Mouse (Mus musculus): ENCODE measurements around the gene Gm29666. TPM values are rescaled to one million over a fixed set of nuclear protein-coding genes. Genes with fewer than 3 reads are reported as not detected.

The Gm29666 gene
- total RNA-seq (2021): under 1 TPM; 0.22 TPM

GRCm38 (mm10) chr15:84919938-84920337 lies at the start of gene Gm29666:
Gm29666 (minus strand) TSS chr15:84920038.
- DNase-seq: no peak
- intact Hi-C loops (cut with DNase I): no loop called here

- intact Hi-C loops (cut with DNase I): no loop called here
Measured at GRCm38 (mm10) chr15:84968534-84968933, 48.7 kb upstream of the Gm29666 start.

GRCm38 (mm10) chr15:84965575-84966360 lies 45.9 kb upstream of the Gm29666 start:
- DNase-seq: peak; percentile 59 to 73
- intact Hi-C loops (cut with DNase I): no loop called here

More at GRCm38 (mm10) chr15:84968534-84968933, 48.7 kb upstream of the Gm29666 start:
- DNase-seq: no peak

GRCm38 (mm10) chr15:84964771-84965170 lies 44.9 kb upstream of the Gm29666 start:
- no peak for DNase-seq
- intact Hi-C loops (cut with DNase I): no loop called here

GRCm38 (mm10) chr15:84962518-84962917 lies 42.7 kb upstream of the Gm29666 start:
- intact Hi-C loops (cut with DNase I): loop anchor here (2.0 kb wide), 1 partner anchor 16 kb away; no protein-coding TSS in a partner anchor
- DNase-seq: no peak

- DNase-seq: peak; percentile 30 to 41
- intact Hi-C loops (cut with DNase I): no loop called here
Measured at GRCm38 (mm10) chr15:84960692-84961091, 40.9 kb upstream of the Gm29666 start.

- DNase-seq: no peak
- intact Hi-C loops (cut with DNase I): no loop called here
Measured at GRCm38 (mm10) chr15:84959891-84960290, 40.1 kb upstream of the Gm29666 start.

- no peak for DNase-seq
- intact Hi-C loops (cut with DNase I): no loop called here
Measured at GRCm38 (mm10) chr15:84958331-84958730, 38.5 kb upstream of the Gm29666 start.

GRCm38 (mm10) chr15:84957851-84958250 lies 38.0 kb upstream of the Gm29666 start:
- intact Hi-C loops (cut with DNase I): no loop called here
- no peak for DNase-seq

- DNase-seq: no peak
- intact Hi-C loops (cut with DNase I): no loop called here
Measured at GRCm38 (mm10) chr15:84953259-84953658, 33.4 kb upstream of the Gm29666 start.

- no peak for DNase-seq
- intact Hi-C loops (cut with DNase I): no loop called here
Measured at GRCm38 (mm10) chr15:84950053-84950452, 30.2 kb upstream of the Gm29666 start.

GRCm38 (mm10) chr15:84948990-84949389 lies 29.2 kb upstream of the Gm29666 start:
- intact Hi-C loops (cut with DNase I): no loop called here
- DNase-seq: no peak

GRCm38 (mm10) chr15:84944319-84944718 lies 24.5 kb upstream of the Gm29666 start:
- DNase-seq: no peak
- intact Hi-C loops (cut with DNase I): no loop called here

- peak; percentile 64 to 65 for DNase-seq
- intact Hi-C loops (cut with DNase I): no loop called here
Measured at GRCm38 (mm10) chr15:84942647-84943285, 22.9 kb upstream of the Gm29666 start.

- intact Hi-C loops (cut with DNase I): no loop called here
- peak in 1 of 2 experiments; percentile 11 for DNase-seq
Measured at GRCm38 (mm10) chr15:84940102-84940501, 20.3 kb upstream of the Gm29666 start.

- DNase-seq: no peak
- intact Hi-C loops (cut with DNase I): no loop called here
Measured at GRCm38 (mm10) chr15:84934901-84935300, 15.1 kb upstream of the Gm29666 start.

- intact Hi-C loops (cut with DNase I): no loop called here
- DNase-seq: no peak
Measured at GRCm38 (mm10) chr15:84932351-84932750, 12.5 kb upstream of the Gm29666 start.

- DNase-seq: no peak
- intact Hi-C loops (cut with DNase I): loop anchor here (5.0 kb wide), 1 partner anchor 168 kb away; no protein-coding TSS in a partner anchor
Measured at GRCm38 (mm10) chr15:84925495-84926018, 5.7 kb upstream of the Gm29666 start.

GRCm38 (mm10) chr15:84924781-84925315 lies 5.0 kb upstream of the Gm29666 start:
- peak; percentile 34 to 56 for DNase-seq
- intact Hi-C loops (cut with DNase I): loop anchor here (5.0 kb wide), 1 partner anchor 168 kb away; no protein-coding TSS in a partner anchor

- no peak for DNase-seq
- intact Hi-C loops (cut with DNase I): loop anchor here (2.0 kb wide), 2 partner anchors 65 to 67 kb away; partner anchors contain the start of genes 5031439G07Rik and Phf21b
Measured at GRCm38 (mm10) chr15:84923508-84924181, 3.8 kb upstream of the Gm29666 start.
